Mouse (Mus musculus): ENCODE data around the gene Cntnap5a. TPM values are rescaled to one million over a fixed set of nuclear protein-coding genes. Genes with fewer than 3 reads are reported as not detected.

Gene Cntnap5a
- polyA plus RNA-seq, 1 experiment from 2014 or later: 0.23 TPM

- Histone ChIP-seq H3K4me1 (peaks cover 8% of the 10 kb centered on the region; the same call in 1 of the 2 replicates), H3K9me3 (no peaks in the 10 kb centered on the region), H3K27me3 (no peaks in the 10 kb centered on the region), H3K36me3 (replicated peaks) (no peaks in the 10 kb centered on the region), H3K4me2 (no peak overlapping the region), H3K9ac (no peak overlapping the region), H3K4me3 (replicated peaks) (no peak overlapping the region), H3K27ac (no peak overlapping the region)
- ATAC-seq (ENCODE audit: low FRiP score): no peak
- WGBS: 16% methylated on average over 1 of the region's 1 CpGs
Observed at GRCm38 (mm10) chr1:115925953-115926665, 241.6 kb downstream of the Cntnap5a start.

- no peak for ATAC-seq (ENCODE audit: low FRiP score)
Observed at GRCm38 (mm10) chr1:115932045-115932444, 247.5 kb downstream of the Cntnap5a start.

GRCm38 (mm10) chr1:115945892-115946291 is 261.3 kb downstream of the Cntnap5a start:
- no peak overlapping the region for H3K4me2 ChIP-seq
- no peak for ATAC-seq (ENCODE audit: low FRiP score)
- H3K9me3 ChIP-seq: no peaks in the 10 kb centered on the region
- H3K9ac ChIP-seq: no peak overlapping the region
- H3K27ac ChIP-seq: no peak overlapping the region
- H3K27me3 ChIP-seq: no peaks in the 10 kb centered on the region
- no peaks in the 10 kb centered on the region for H3K36me3 ChIP-seq (replicated peaks)
- no peaks in the 10 kb centered on the region for H3K4me1 ChIP-seq
- 89% methylated on average over 3 of the region's 3 CpGs for WGBS
- no peak overlapping the region for H3K4me3 ChIP-seq (replicated peaks)

More at GRCm38 (mm10) chr1:115932045-115932444, 247.5 kb downstream of the Cntnap5a start:
- no peak overlapping the region for H3K4me3 ChIP-seq (replicated peaks)
- no peak overlapping the region for H3K9ac ChIP-seq
- no peak overlapping the region for H3K27ac ChIP-seq
- H3K36me3 ChIP-seq (replicated peaks): no peaks in the 10 kb centered on the region
- no peaks in the 10 kb centered on the region for H3K27me3 ChIP-seq
- no peaks in the 10 kb centered on the region; the same call in 1 of the 2 replicates for H3K4me1 ChIP-seq
- H3K4me2 ChIP-seq: no peak overlapping the region
- no peaks in the 10 kb centered on the region for H3K9me3 ChIP-seq
- WGBS: 9% methylated on average over 1 of the region's 1 CpGs

- WGBS: 91% methylated on average over 2 of the region's 2 CpGs
- H3K4me2 ChIP-seq: no peak overlapping the region
- H3K27ac ChIP-seq: no peak overlapping the region
- no peaks in the 10 kb centered on the region for H3K4me1 ChIP-seq
- H3K4me3 ChIP-seq (replicated peaks): no peak overlapping the region
- H3K9me3 ChIP-seq: no peaks in the 10 kb centered on the region
- no peak for ATAC-seq (ENCODE audit: low FRiP score)
- H3K27me3 ChIP-seq: no peaks in the 10 kb centered on the region
- H3K36me3 ChIP-seq (replicated peaks): no peaks in the 10 kb centered on the region
- H3K9ac ChIP-seq: no peak overlapping the region
Observed at GRCm38 (mm10) chr1:115956528-115956927, 272.0 kb downstream of the Cntnap5a start.

- H3K4me2 ChIP-seq: no peak overlapping the region
- H3K27me3 ChIP-seq: no peaks in the 10 kb centered on the region
- no peak overlapping the region for H3K4me3 ChIP-seq (replicated peaks)
- no peak overlapping the region for H3K27ac ChIP-seq
- no peak overlapping the region for H3K9ac ChIP-seq
- 89% methylated on average over 4 of the region's 4 CpGs for WGBS
- no peaks in the 10 kb centered on the region for H3K9me3 ChIP-seq
- H3K4me1 ChIP-seq: no peaks in the 10 kb centered on the region
- H3K36me3 ChIP-seq (replicated peaks): no peaks in the 10 kb centered on the region
- no peak for ATAC-seq (ENCODE audit: low FRiP score)
Observed at GRCm38 (mm10) chr1:115964993-115965575, 280.5 kb downstream of the Cntnap5a start.

GRCm38 (mm10) chr1:115990204-115990603 is 305.6 kb downstream of the Cntnap5a start:
- Histone ChIP-seq H3K4me3 (replicated peaks) (no peak overlapping the region), H3K4me2 (no peak overlapping the region), H3K9ac (no peak overlapping the region), H3K9me3 (no peaks in the 10 kb centered on the region), H3K27me3 (no peaks in the 10 kb centered on the region), H3K27ac (no peak overlapping the region), H3K4me1 (no peaks in the 10 kb centered on the region), H3K36me3 (replicated peaks) (no peaks in the 10 kb centered on the region)
- WGBS: 69% methylated on average over 1 of the region's 1 CpGs
- ATAC-seq (ENCODE audit: low FRiP score): no peak

- H3K4me1 ChIP-seq: no peaks in the 10 kb centered on the region
- no peak overlapping the region for H3K4me2 ChIP-seq
- H3K9ac ChIP-seq: no peak overlapping the region
- no peaks in the 10 kb centered on the region for H3K36me3 ChIP-seq (replicated peaks)
- no peak overlapping the region for H3K27ac ChIP-seq
- no peaks in the 10 kb centered on the region for H3K27me3 ChIP-seq
- WGBS: 83% methylated on average over 2 of the region's 2 CpGs
- no peak for ATAC-seq (ENCODE audit: low FRiP score)
- H3K4me3 ChIP-seq (replicated peaks): no peak overlapping the region
- H3K9me3 ChIP-seq: no peaks in the 10 kb centered on the region
Observed at GRCm38 (mm10) chr1:116015768-116016167, 331.2 kb downstream of the Cntnap5a start.

- ATAC-seq (ENCODE audit: low FRiP score): no peak
- H3K27me3 ChIP-seq: no peaks in the 10 kb centered on the region
- no peak overlapping the region for H3K4me2 ChIP-seq
- H3K4me1 ChIP-seq: no peaks in the 10 kb centered on the region
- WGBS: 69% methylated on average over 1 of the region's 1 CpGs
- no peak overlapping the region for H3K9ac ChIP-seq
- H3K27ac ChIP-seq: no peak overlapping the region
- H3K9me3 ChIP-seq: no peaks in the 10 kb centered on the region
- H3K36me3 ChIP-seq (replicated peaks): no peaks in the 10 kb centered on the region
- H3K4me3 ChIP-seq (replicated peaks): no peak overlapping the region
Observed at GRCm38 (mm10) chr1:116029653-116030052, 345.1 kb downstream of the Cntnap5a start.

GRCm38 (mm10) chr1:116035897-116036296 is 351.3 kb downstream of the Cntnap5a start:
- Histone ChIP-seq H3K27me3 (no peaks in the 10 kb centered on the region), H3K27ac (no peak overlapping the region), H3K4me1 (peaks cover 9% of the 10 kb centered on the region; the same call in 1 of the 2 replicates), H3K4me2 (no peak overlapping the region), H3K9me3 (no peaks in the 10 kb centered on the region), H3K36me3 (replicated peaks) (no peaks in the 10 kb centered on the region), H3K4me3 (replicated peaks) (no peak overlapping the region), H3K9ac (no peak overlapping the region)
- 11% methylated on average over 1 of the region's 1 CpGs for WGBS
- ATAC-seq (ENCODE audit: low FRiP score): no peak

GRCm38 (mm10) chr1:116036894-116037293 is 352.3 kb downstream of the Cntnap5a start:
- ATAC-seq (ENCODE audit: low FRiP score): no peak
- Histone ChIP-seq H3K4me1 (peaks cover 9% of the 10 kb centered on the region; the same call in 1 of the 2 replicates), H3K27me3 (no peaks in the 10 kb centered on the region), H3K36me3 (replicated peaks) (no peaks in the 10 kb centered on the region), H3K9ac (no peak overlapping the region), H3K4me3 (replicated peaks) (no peak overlapping the region), H3K27ac (no peak overlapping the region), H3K9me3 (no peaks in the 10 kb centered on the region), H3K4me2 (no peak overlapping the region)
- 93% methylated on average over 2 of the region's 2 CpGs for WGBS

GRCm38 (mm10) chr1:116044083-116044482 is 359.5 kb downstream of the Cntnap5a start:
- Histone ChIP-seq H3K27me3 (no peaks in the 10 kb centered on the region), H3K4me3 (replicated peaks) (no peak overlapping the region), H3K4me2 (no peak overlapping the region), H3K9ac (no peak overlapping the region), H3K36me3 (replicated peaks) (no peaks in the 10 kb centered on the region), H3K27ac (no peak overlapping the region), H3K9me3 (no peaks in the 10 kb centered on the region), H3K4me1 (no peaks in the 10 kb centered on the region)
- WGBS: 83% methylated on average over 1 of the region's 1 CpGs
- ATAC-seq (ENCODE audit: low FRiP score): no peak

GRCm38 (mm10) chr1:116107010-116107723 is 422.6 kb downstream of the Cntnap5a start:
- Histone ChIP-seq H3K36me3 (replicated peaks) (no peaks in the 10 kb centered on the region), H3K9me3 (no peaks in the 10 kb centered on the region), H3K27ac (no peak overlapping the region), H3K4me1 (no peaks in the 10 kb centered on the region), H3K27me3 (no peaks in the 10 kb centered on the region), H3K9ac (no peak overlapping the region), H3K4me3 (replicated peaks) (no peak overlapping the region), H3K4me2 (no peak overlapping the region)
- WGBS: 78% methylated on average over 3 of the region's 3 CpGs
- ATAC-seq (ENCODE audit: low FRiP score): no peak

Data from forebrain, embryonic 12.5 days (tissue).